Mouse (Mus musculus) spleen, postnatal 10 days (tissue): ENCODE measurements at regions not wholly inside any gene's neighbourhood (a gene's known extent, or its start where the extent isn't known, plus 50 kb on each side); places are given as distances from the start of the nearest gene placed in this dataset.

Experiments
- DNase-seq, 2 experiments: peaks; one replicate each; pipeline ENCODE4 v3.0.0; 2021 to 2022; ENCODE audit warnings: low spot score in 2 of 2

- no peak for DNase-seq
These were observed 106.3 kb upstream of the Hs6st1 start for GRCm38 (mm10) chr1:35961923-35962322.

- no peak for DNase-seq
These were observed 99.7 kb upstream of the Hs6st1 start for GRCm38 (mm10) chr1:35968489-35968888.

GRCm38 (mm10) chr1:35971435-35972189 is 96.6 kb upstream of the Hs6st1 start:
- DNase-seq = no peak

GRCm38 (mm10) chr1:35972190-35972584 is 96.0 kb upstream of the Hs6st1 start:
- DNase-seq = no peak

- no peak for DNase-seq
These were observed 94.8 kb upstream of the Hs6st1 start for GRCm38 (mm10) chr1:35973386-35973785.

GRCm38 (mm10) chr1:35975611-35976208 is 92.5 kb upstream of the Hs6st1 start:
- no peak for DNase-seq

GRCm38 (mm10) chr1:35976528-35976927 is 91.7 kb upstream of the Hs6st1 start:
- no peak for DNase-seq

- no peak for DNase-seq
These were observed 90.1 kb upstream of the Hs6st1 start for GRCm38 (mm10) chr1:35978116-35978515.

- DNase-seq = no peak
These were observed 89.4 kb upstream of the Hs6st1 start for GRCm38 (mm10) chr1:35978766-35979165.

GRCm38 (mm10) chr1:35981226-35981625 is 87.0 kb upstream of the Hs6st1 start:
- DNase-seq = no peak

- DNase-seq = no peak
These were observed 84.8 kb upstream of the Hs6st1 start for GRCm38 (mm10) chr1:35983361-35983760.

- DNase-seq = no peak
These were observed 82.9 kb upstream of the Hs6st1 start for GRCm38 (mm10) chr1:35985318-35985717.

- no peak for DNase-seq
These were observed 81.5 kb upstream of the Hs6st1 start for GRCm38 (mm10) chr1:35986666-35987065.

GRCm38 (mm10) chr1:35992227-35992909 is 75.8 kb upstream of the Hs6st1 start:
- DNase-seq = no peak

- DNase-seq = no peak
These were observed 75.3 kb upstream of the Hs6st1 start for GRCm38 (mm10) chr1:35992937-35993336.

- no peak for DNase-seq
These were observed 72.5 kb upstream of the Hs6st1 start for GRCm38 (mm10) chr1:35995691-35996090.

GRCm38 (mm10) chr1:36001319-36001718 is 66.9 kb upstream of the Hs6st1 start:
- DNase-seq = no peak

GRCm38 (mm10) chr1:36001821-36002220 is 66.4 kb upstream of the Hs6st1 start:
- no peak for DNase-seq

GRCm38 (mm10) chr1:36003592-36003991 is 64.6 kb upstream of the Hs6st1 start:
- no peak for DNase-seq

- no peak for DNase-seq
These were observed 59.6 kb upstream of the Hs6st1 start for GRCm38 (mm10) chr1:36008598-36008997.

- no peak for DNase-seq
These were observed 59.1 kb upstream of the Hs6st1 start for GRCm38 (mm10) chr1:36009010-36009619.

- DNase-seq = no peak
These were observed 58.0 kb upstream of the Hs6st1 start for GRCm38 (mm10) chr1:36010151-36010550.
